Mouse (Mus musculus) c-Kit-positive CD71-positive TER-119-negative erythroid progenitor cells, embryonic 14.5 days (primary cell): Measurements from ENCODE around the gene Gm28998.
"Not testable (repeated sequence)": the region's sequence is repeated elsewhere in the genome, so short reads cannot be mapped to it uniquely, and the experiment has no call there.

Experiments
- DNase-seq: peaks from one replicate; pipeline ENCODE4 v3.0.0-alpha.2; 2013; ENCODE audit warnings: low read depth

Gene Gm28998

GRCm38 (mm10) chrY:7253487-7253886, at the start of gene Gm28998:
TSS of gene Gm28998 (plus strand) at chrY:7253787.
- DNase-seq: not testable (repeated sequence)
